Mouse (Mus musculus) neural tube, embryonic 14.5 days (tissue): Measurements from ENCODE around the gene Nup210. TPM values are rescaled to one million over a fixed set of nuclear protein-coding genes. Genes with fewer than 3 reads are reported as not detected.

ENCODE experiments used
- ATAC-seq: fragments of 200-750 bp; cut with Nextera tagmentation; 2 replicates; pipeline ENCODE4 v1.8.0; 2017; ENCODE audit warnings: low read depth, mild to moderate bottlenecking, moderate TSS enrichment, moderate library complexity
- H3K27ac ChIP-seq: fragments of 300-500 bp; sonication (generic); 2 replicates; pipeline ENCODE4 v1.5.1; 2014; ENCODE audit warnings: low read depth, mild to moderate bottlenecking, control low read depth, low read length, moderate library complexity, mixed read lengths
- H3K27me3 ChIP-seq: fragments of 300-500 bp; sonication (generic); 2 replicates; pipeline ENCODE4 v1.6.1; 2014; ENCODE audit warnings: low read length; ENCODE audit not compliant: control insufficient read depth, insufficient read depth
- H3K36me3 ChIP-seq: fragments of 300-500 bp; sonication (generic); 2 replicates; pipeline ENCODE4 v1.6.1; 2014; ENCODE audit warnings: low read length, mixed read lengths; ENCODE audit not compliant: control insufficient read depth, insufficient read depth
- H3K4me1 ChIP-seq: fragments of 300-500 bp; sonication (generic); 2 replicates; pipeline ENCODE4 v1.6.1; 2014; ENCODE audit warnings: low read length; ENCODE audit not compliant: control insufficient read depth, insufficient read depth
- H3K4me2 ChIP-seq: fragments of 300-500 bp; sonication (generic); 2 replicates; pipeline ENCODE4 v1.6.1; 2014; ENCODE audit warnings: mild to moderate bottlenecking, low read depth, low read length, control low read depth
- H3K4me3 ChIP-seq: fragments of 300-500 bp; sonication (generic); 2 replicates; pipeline ENCODE4 v1.5.1; 2014; ENCODE audit warnings: low read depth, low read length, control low read depth, mixed read lengths
- H3K9ac ChIP-seq: fragments of 300-500 bp; sonication (generic); replicated peaks from 2 replicates; pipeline ENCODE4 v1.6.1; 2014; ENCODE audit warnings: low read depth, mild to moderate bottlenecking, control low read depth, low read length, mixed read lengths
- H3K9me3 ChIP-seq: fragments of 300-500 bp; sonication (generic); 2 replicates; pipeline ENCODE4 v1.6.1; 2016; ENCODE audit warnings: low read length; ENCODE audit not compliant: control insufficient read depth
- WGBS: fragments of 180-500 bp; shearing (Covaris S2); extraction: QIAGEN DNeasy Blood & Tissue Kit; methylation state at CpG from one replicate; pipeline ENCODE4 v1.1.7; 2014; 5-methylcytosine and 5-hydroxymethylcytosine counted together
- polyA plus RNA-seq: library from polyadenylated mRNA; unstranded; fragments of >200 nt; fragmentation: Nextera tagmentation; extraction: Ambion mirVana; gene quantifications from 2 replicates; pipeline ENCODE4 v1.2.1, GENCODE M21; 2014

The Nup210 gene
- polyA plus RNA-seq, 1 experiment from 2014 or later: 18.3 TPM

GRCm38 (mm10) chr6:91067048-91067447 is 49.6 kb downstream of the Nup210 start:
- whole genome bisulfite sequencing: 87% methylated on average over 3 of the region's 3 CpGs
- H3K36me3 ChIP-seq: peaks cover 14% of the 10 kb centered on the region; the same call in 1 of the 2 replicates

DNA sequence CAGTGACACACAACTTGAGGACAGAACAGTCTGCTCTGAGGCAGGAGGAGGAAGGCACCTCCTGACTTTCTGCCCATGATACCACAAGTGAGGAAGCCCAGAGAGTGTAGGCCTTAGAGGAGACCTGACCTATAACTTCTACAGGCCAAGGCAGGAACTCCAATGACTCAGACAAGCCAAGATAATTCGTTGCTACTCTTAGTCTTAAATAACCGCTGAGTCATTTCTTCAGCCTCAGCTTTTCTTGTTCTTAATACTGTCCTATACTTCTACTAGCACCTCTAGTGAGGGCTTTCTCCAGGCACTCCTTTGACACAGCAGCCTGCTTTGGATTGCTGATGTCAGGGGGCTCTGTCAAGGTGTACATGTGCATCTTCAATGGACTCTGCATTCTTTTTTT is 55.3 kb downstream of the Nup210 start:
- H3K9me3 ChIP-seq: no peaks in the 10 kb centered on the region
- H3K4me3 ChIP-seq: no peak overlapping the region
- ATAC-seq: no peak
- H3K27me3 ChIP-seq: no peaks in the 10 kb centered on the region
- H3K4me2 ChIP-seq: no peak overlapping the region
- no peak overlapping the region for H3K27ac ChIP-seq
- H3K36me3 ChIP-seq: peaks cover 17% of the 10 kb centered on the region
- WGBS: 90% methylated on average over 2 of the region's 2 CpGs
- no peaks in the 10 kb centered on the region for H3K4me1 ChIP-seq
- H3K9ac ChIP-seq: no peak overlapping the region

More at GRCm38 (mm10) chr6:91067048-91067447, 49.6 kb downstream of the Nup210 start:
- Histone ChIP-seq H3K27ac (no peak overlapping the region), H3K9ac (no peak overlapping the region), H3K4me1 (no peaks in the 10 kb centered on the region), H3K4me3 (no peak overlapping the region), H3K9me3 (no peaks in the 10 kb centered on the region), H3K4me2 (no peak overlapping the region), H3K27me3 (no peaks in the 10 kb centered on the region)
- ATAC-seq: no peak

GRCm38 (mm10) chr6:91059711-91060110 is 56.9 kb downstream of the Nup210 start:
- Histone ChIP-seq H3K4me2 (no peak overlapping the region), H3K9me3 (no peaks in the 10 kb centered on the region), H3K9ac (no peak overlapping the region), H3K4me3 (no peak overlapping the region), H3K4me1 (no peaks in the 10 kb centered on the region), H3K27me3 (no peaks in the 10 kb centered on the region), H3K27ac (no peak overlapping the region), H3K36me3 (peaks cover 17% of the 10 kb centered on the region)
- ATAC-seq: no peak; the same call in 1 of the 2 replicates
- WGBS: 49% methylated on average over 2 of the region's 2 CpGs

- H3K36me3 ChIP-seq: peaks cover 24% of the 10 kb centered on the region
- no peak overlapping the region for H3K9ac ChIP-seq
- no peak overlapping the region for H3K4me3 ChIP-seq
- no peak overlapping the region for H3K4me2 ChIP-seq
- H3K9me3 ChIP-seq: no peaks in the 10 kb centered on the region
- WGBS: 85% methylated on average over 2 of the region's 2 CpGs
- H3K27me3 ChIP-seq: no peaks in the 10 kb centered on the region
- no peaks in the 10 kb centered on the region for H3K4me1 ChIP-seq
- H3K27ac ChIP-seq: no peak overlapping the region
- ATAC-seq: no peak
These were observed 58.6 kb downstream of the Nup210 start for GRCm38 (mm10) chr6:91057989-91058388.

GRCm38 (mm10) chr6:91056348-91056747 is 60.3 kb downstream of the Nup210 start:
- H3K27ac ChIP-seq: no peak overlapping the region
- H3K27me3 ChIP-seq: no peaks in the 10 kb centered on the region
- H3K9me3 ChIP-seq: no peaks in the 10 kb centered on the region
- H3K4me3 ChIP-seq: no peak overlapping the region
- ATAC-seq: no peak
- peaks cover 23% of the 10 kb centered on the region for H3K36me3 ChIP-seq
- no peak overlapping the region for H3K9ac ChIP-seq
- H3K4me2 ChIP-seq: no peak overlapping the region
- H3K4me1 ChIP-seq: no peaks in the 10 kb centered on the region

- Histone ChIP-seq H3K36me3 (peaks cover 19% of the 10 kb centered on the region), H3K4me2 (no peak overlapping the region), H3K9ac (no peak overlapping the region), H3K4me1 (no peaks in the 10 kb centered on the region), H3K27me3 (no peaks in the 10 kb centered on the region), H3K4me3 (no peak overlapping the region), H3K27ac (no peak overlapping the region), H3K9me3 (no peaks in the 10 kb centered on the region)
- ATAC-seq: no peak
- 96% methylated on average over 4 of the region's 4 CpGs for WGBS
These were observed 64.1 kb downstream of the Nup210 start for GRCm38 (mm10) chr6:91052572-91052971.

DNA sequence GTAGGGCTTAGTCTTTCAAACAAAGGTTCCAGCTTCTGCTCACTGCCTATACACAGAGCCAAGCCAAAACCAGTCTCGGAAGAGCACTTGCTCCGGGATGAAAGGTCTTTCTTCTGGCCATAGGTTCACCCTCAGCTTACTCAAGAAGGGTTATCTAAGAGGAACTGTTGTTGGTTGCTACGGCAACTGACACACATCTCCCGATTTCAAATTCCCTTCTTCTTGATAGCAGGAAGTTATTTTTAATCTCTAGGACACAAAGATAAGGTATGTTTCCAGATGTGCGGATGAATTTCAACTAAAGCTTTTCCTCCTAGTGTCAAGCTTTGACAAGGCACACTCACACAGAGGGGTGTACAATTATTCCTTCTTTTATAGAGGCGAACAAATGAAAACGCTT is 68.6 kb downstream of the Nup210 start:
- Histone ChIP-seq H3K9me3 (no peaks in the 10 kb centered on the region), H3K4me1 (0 out of 2 replicates have a peak, but pooled peaks cover 3% of the 10 kb centered on the region), H3K4me3 (no peak overlapping the region), H3K27me3 (no peaks in the 10 kb centered on the region), H3K36me3 (peaks cover 7% of the 10 kb centered on the region; the same call in 1 of the 2 replicates), H3K9ac (no peak overlapping the region), H3K27ac (no peak overlapping the region), H3K4me2 (no peak overlapping the region)
- ATAC-seq: no peak
- WGBS: 90% methylated on average over 7 of the region's 7 CpGs

GRCm38 (mm10) chr6:91047434-91047833 is 69.2 kb downstream of the Nup210 start:
- Histone ChIP-seq H3K4me1 (0 out of 2 replicates have a peak, but pooled peaks cover 3% of the 10 kb centered on the region), H3K4me2 (no peak overlapping the region), H3K9ac (no peak overlapping the region), H3K4me3 (no peak overlapping the region), H3K27me3 (no peaks in the 10 kb centered on the region), H3K27ac (no peak overlapping the region), H3K36me3 (peaks cover 2% of the 10 kb centered on the region; the same call in 1 of the 2 replicates), H3K9me3 (no peaks in the 10 kb centered on the region)
- ATAC-seq: no peak
- 62% methylated on average over 5 of the region's 5 CpGs for WGBS

DNA sequence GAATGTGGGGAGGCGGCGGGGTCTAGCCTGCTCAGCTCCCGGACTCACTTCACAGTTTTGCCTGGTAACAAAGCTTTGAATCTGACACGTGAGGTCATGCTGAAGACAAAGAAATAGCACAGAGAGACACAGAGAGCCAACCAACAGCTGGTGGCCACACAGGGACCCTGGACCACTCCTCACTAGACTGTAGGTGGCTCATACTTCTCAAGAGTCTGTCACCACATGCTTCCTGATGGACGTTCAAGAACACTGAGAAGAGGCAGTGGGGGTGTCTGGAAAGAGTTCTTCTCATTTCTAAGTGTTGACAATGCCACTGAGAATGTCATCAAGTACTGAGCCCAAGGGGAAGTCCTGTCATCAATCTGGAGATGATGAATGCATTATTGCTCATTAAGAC is 70.4 kb downstream of the Nup210 start:
- no peaks in the 10 kb centered on the region for H3K9me3 ChIP-seq
- 0 out of 2 replicates have a peak, but pooled peaks cover 3% of the 10 kb centered on the region for H3K4me1 ChIP-seq
- no peaks in the 10 kb centered on the region for H3K36me3 ChIP-seq
- no peak for ATAC-seq
- no peak overlapping the region for H3K4me2 ChIP-seq
- H3K9ac ChIP-seq: no peak overlapping the region
- no peak overlapping the region for H3K27ac ChIP-seq
- WGBS: 85% methylated on average over 5 of the region's 5 CpGs
- H3K27me3 ChIP-seq: no peaks in the 10 kb centered on the region
- H3K4me3 ChIP-seq: no peak overlapping the region
